In genomic region chr1:149671091-149671490, GRCm38 (mm10) we compare ENCODE assay signal across 26 mouse cellular contexts.
DNase-seq lines count a peak whose midpoint lies in the region; ATAC-seq and TF ChIP-seq lines count a peak whose summit lies in the region.
"Had no signal": no experiment of that assay in that cellular context is flagged by ENCODE, and none has a peak within 500 bp of the region (broad histone marks: within the 10 kb centered on the region; RNA-seq: fewer than 3 reads in every experiment).

No protein-coding gene starts in this region.

- H3K9me3 ChIP-seq in hindbrain, embryonic 15.5 days = no peaks in the 10 kb centered on the region
- H3K9me3 ChIP-seq in hindbrain, embryonic 10.5 days = no peaks in the 10 kb centered on the region
- no peaks in the 10 kb centered on the region for H3K9me3 ChIP-seq in midbrain, postnatal 0 days (ENCODE audit: low read length)
- no peaks in the 10 kb centered on the region for H3K9me3 ChIP-seq in midbrain, embryonic 13.5 days
- H3K9me3 ChIP-seq: embryonic facial prominence, embryonic 15.5 days; forebrain, embryonic 10.5 days; intestine, embryonic 15.5 days; liver, embryonic 12.5 days; lung, embryonic 15.5 days had no signal

- no peak for ATAC-seq in hindbrain, embryonic 15.5 days (ENCODE audit: low FRiP score, low read depth)
- ATAC-seq in midbrain, postnatal 0 days (ENCODE audit: low FRiP score) = no peak
- ATAC-seq in midbrain, embryonic 13.5 days = no peak
- ATAC-seq: intestine, embryonic 15.5 days; liver, embryonic 12.5 days had no signal

- no peak overlapping the region for H3K9ac ChIP-seq in hindbrain, embryonic 15.5 days
- no peak overlapping the region for H3K9ac ChIP-seq in midbrain, postnatal 0 days (replicated peaks; ENCODE audit: low read length, poor library complexity, severe bottlenecking)
- no peak overlapping the region for H3K9ac ChIP-seq in midbrain, embryonic 13.5 days (replicated peaks)
- H3K9ac ChIP-seq: embryonic facial prominence, embryonic 15.5 days; intestine, embryonic 15.5 days; liver, embryonic 12.5 days; lung, embryonic 15.5 days had no signal

- TF ChIP-seq CTCF in midbrain, postnatal 0 days (IDR thresholded peaks at IDR 0.05) = no peak
- TF ChIP-seq CTCF in layer of hippocampus, adult 2 months (conservative IDR thresholded peaks at IDR 0.05) = no peak

- 0 out of 2 replicates have a peak overlapping the region, but pooled peaks have one; percentile 35 for H3K27ac ChIP-seq in hindbrain, embryonic 15.5 days (replicated peaks)
- H3K27ac ChIP-seq in hindbrain, embryonic 10.5 days = no peak overlapping the region
- H3K27ac ChIP-seq in midbrain, postnatal 0 days (ENCODE audit: low read depth, low read length) = no peak overlapping the region
- no peak overlapping the region for H3K27ac ChIP-seq in midbrain, embryonic 13.5 days
- H3K27ac ChIP-seq in layer of hippocampus, adult 2 months = no peak overlapping the region
- H3K27ac ChIP-seq: embryonic facial prominence, embryonic 15.5 days; forebrain, embryonic 10.5 days; intestine, embryonic 15.5 days; left cerebral cortex, adult 2 months; liver, embryonic 12.5 days; lung, embryonic 15.5 days had no signal

- DNase-seq in cerebellum, adult 9-10 months = peak; percentile 67
- DNase-seq in cerebellum, postnatal 4 days (ENCODE audit: low spot score in 2 of 2) = no peak
- DNase-seq in hindbrain, embryonic 10.5 days (ENCODE audit: low spot score) = no peak
- DNase-seq in midbrain, postnatal 0 days (ENCODE audit: low spot score) = peak; percentile 46
- DNase-seq in layer of hippocampus, adult 2 months (ENCODE audit: low spot score in 2 of 2) = no peak
- DNase-seq: adrenal gland, postnatal 25 days; gastrocnemius, postnatal 14 days; heart, adult 18-20 months; heart, postnatal 36 days; kidney, adult 9 months; kidney, postnatal 25 days; layer of hippocampus, adult 9-11 months; lung, postnatal 4 days; right cerebral cortex, postnatal 14 days; spleen, adult 18-20 months; thymus, postnatal 25 days had no signal

- no peak overlapping the region for H3K4me3 ChIP-seq in hindbrain, embryonic 15.5 days
- no peak overlapping the region for H3K4me3 ChIP-seq in hindbrain, embryonic 10.5 days
- no peak overlapping the region for H3K4me3 ChIP-seq in midbrain, postnatal 0 days (ENCODE audit: low read depth, low read length)
- no peak overlapping the region for H3K4me3 ChIP-seq in midbrain, embryonic 13.5 days (replicated peaks)
- no peak overlapping the region for H3K4me3 ChIP-seq in layer of hippocampus, adult 2 months
- H3K4me3 ChIP-seq: embryonic facial prominence, embryonic 15.5 days; forebrain, embryonic 10.5 days; intestine, embryonic 15.5 days; left cerebral cortex, adult 2 months; liver, embryonic 12.5 days; lung, embryonic 15.5 days; myocyte had no signal

- H3K36me3 ChIP-seq in hindbrain, embryonic 15.5 days = no peaks in the 10 kb centered on the region
- no peaks in the 10 kb centered on the region for H3K36me3 ChIP-seq in hindbrain, embryonic 10.5 days
- H3K36me3 ChIP-seq in midbrain, postnatal 0 days (ENCODE audit: insufficient read depth, low read length) = no peaks in the 10 kb centered on the region
- H3K36me3 ChIP-seq in midbrain, embryonic 13.5 days = no peaks in the 10 kb centered on the region
- H3K36me3 ChIP-seq: embryonic facial prominence, embryonic 15.5 days; forebrain, embryonic 10.5 days; G1E; intestine, embryonic 15.5 days; liver, embryonic 12.5 days; lung, embryonic 15.5 days had no signal

- no peak overlapping the region for H3K4me2 ChIP-seq in hindbrain, embryonic 15.5 days
- no peak overlapping the region for H3K4me2 ChIP-seq in midbrain, postnatal 0 days (ENCODE audit: low read depth, low read length, poor library complexity, severe bottlenecking)
- H3K4me2 ChIP-seq in midbrain, embryonic 13.5 days (replicated peaks) = no peak overlapping the region
- H3K4me2 ChIP-seq: embryonic facial prominence, embryonic 15.5 days; intestine, embryonic 15.5 days; liver, embryonic 12.5 days; lung, embryonic 15.5 days had no signal

- no peaks in the 10 kb centered on the region for H3K27me3 ChIP-seq in hindbrain, embryonic 15.5 days
- H3K27me3 ChIP-seq in hindbrain, embryonic 10.5 days (ENCODE audit: insufficient read depth, poor library complexity, severe bottlenecking) = no peaks in the 10 kb centered on the region
- H3K27me3 ChIP-seq in midbrain, postnatal 0 days (ENCODE audit: insufficient read depth, low read length) = no peaks in the 10 kb centered on the region
- H3K27me3 ChIP-seq in midbrain, embryonic 13.5 days = no peaks in the 10 kb centered on the region
- H3K27me3 ChIP-seq: embryonic facial prominence, embryonic 15.5 days; intestine, embryonic 15.5 days; liver, embryonic 12.5 days; lung, embryonic 15.5 days had no signal

- no peaks in the 10 kb centered on the region for H3K4me1 ChIP-seq in hindbrain, embryonic 15.5 days (replicated peaks)
- no peaks in the 10 kb centered on the region for H3K4me1 ChIP-seq in hindbrain, embryonic 10.5 days (replicated peaks)
- H3K4me1 ChIP-seq in midbrain, postnatal 0 days (ENCODE audit: insufficient read depth, low read length) = no peaks in the 10 kb centered on the region
- H3K4me1 ChIP-seq in midbrain, embryonic 13.5 days (replicated peaks) = no peaks in the 10 kb centered on the region
- H3K4me1 ChIP-seq: embryonic facial prominence, embryonic 15.5 days; forebrain, embryonic 10.5 days; intestine, embryonic 15.5 days; liver, embryonic 12.5 days; lung, embryonic 15.5 days had no signal

- WGBS in hindbrain, embryonic 15.5 days = 32% methylated on average over 3 of the region's 3 CpGs
- WGBS in hindbrain, embryonic 10.5 days = 74% methylated on average over 3 of the region's 3 CpGs
- 42% methylated on average over 3 of the region's 3 CpGs for WGBS in midbrain, postnatal 0 days
- 52% methylated on average over 3 of the region's 3 CpGs for WGBS in midbrain, embryonic 13.5 days

Comparison
In these comparisons a context has a peak if more than half of its experiments do, and no peak if none do; other contexts are left out.
1. DNase-seq: peak in cerebellum, adult 9-10 months (single experiment) and midbrain, postnatal 0 days (single experiment); none in cerebellum, postnatal 4 days (0 of 2), hindbrain, embryonic 10.5 days (single experiment) and layer of hippocampus, adult 2 months (0 of 2).